Mouse (Mus musculus): ENCODE measurements around the gene Sox6.

Gene Sox6

DNA sequence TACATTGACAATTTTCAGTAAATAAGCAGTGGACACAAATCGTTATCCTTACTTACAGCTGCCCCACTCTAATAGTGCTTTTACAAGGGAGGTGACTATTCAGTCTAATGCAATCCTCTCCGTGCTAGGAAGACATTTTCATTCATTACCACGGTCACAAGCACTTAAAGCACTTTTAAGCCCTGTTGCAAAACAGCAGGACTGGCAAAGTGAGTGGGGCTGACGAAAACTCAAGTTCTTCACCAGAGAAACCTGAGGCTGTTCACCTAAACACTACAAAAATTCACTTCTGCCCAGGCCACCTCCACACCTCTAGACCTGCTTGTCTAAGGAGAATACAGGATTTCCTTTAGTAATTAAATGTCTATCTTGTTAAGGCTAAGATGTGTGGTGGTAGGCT, 283.3 kb downstream of the Sox6 start:
- no peaks in the 10 kb centered on the region for H3K36me3 ChIP-seq (ENCODE audit: insufficient read depth, low read length)
- no peaks in the 10 kb centered on the region for H3K27me3 ChIP-seq (ENCODE audit: insufficient read depth, low read length)
- H3K9me3 ChIP-seq (ENCODE audit: low read length) = no peaks in the 10 kb centered on the region
- H3K4me1 ChIP-seq (replicated peaks; ENCODE audit: low read depth, low read length) = no peaks in the 10 kb centered on the region
- H3K4me3 ChIP-seq (replicated peaks; ENCODE audit: low read length) = no peak overlapping the region
- TF ChIP-seq POU5F1 (IDR thresholded peaks at IDR 0.05; ENCODE audit: borderline replicate concordance, low read length) (no peak), NANOG (IDR thresholded peaks at IDR 0.05; ENCODE audit: borderline replicate concordance, low read length) (no peak), CTCF (conservative IDR thresholded peaks at IDR 0.05; ENCODE audit: low read length) (no peak)

DNA sequence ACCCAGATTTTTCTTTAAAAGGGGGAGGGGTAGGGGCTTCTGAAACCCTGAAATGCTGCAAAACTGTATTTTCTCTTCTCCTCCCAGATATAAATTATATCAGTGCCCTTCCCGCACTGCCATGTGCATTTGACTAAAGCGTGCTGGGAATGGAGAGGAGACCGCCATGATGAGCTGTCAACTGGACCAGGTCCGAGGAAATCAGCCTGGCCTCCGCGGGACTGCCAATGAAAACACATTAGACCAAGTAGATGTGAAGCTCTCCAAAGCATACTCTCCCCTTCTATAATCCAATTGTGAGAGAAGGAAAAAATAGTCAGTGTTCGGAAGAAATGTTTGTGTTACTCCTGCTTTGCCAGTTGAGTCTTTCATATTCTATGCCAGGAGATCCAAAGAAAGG, 284.4 kb downstream of the Sox6 start:
- H3K36me3 ChIP-seq (ENCODE audit: insufficient read depth, low read length) = no peaks in the 10 kb centered on the region
- no peaks in the 10 kb centered on the region for H3K9me3 ChIP-seq (ENCODE audit: low read length)
- no peaks in the 10 kb centered on the region for H3K4me1 ChIP-seq (replicated peaks; ENCODE audit: low read depth, low read length)
- H3K4me3 ChIP-seq (replicated peaks; ENCODE audit: low read length) = no peak overlapping the region
- TF ChIP-seq POU5F1 (IDR thresholded peaks at IDR 0.05; ENCODE audit: borderline replicate concordance, low read length) (no peak), CTCF (conservative IDR thresholded peaks at IDR 0.05; ENCODE audit: low read length) (no peak), NANOG (IDR thresholded peaks at IDR 0.05; ENCODE audit: borderline replicate concordance, low read length) (no peak)
- no peaks in the 10 kb centered on the region for H3K27me3 ChIP-seq (ENCODE audit: insufficient read depth, low read length)

DNA sequence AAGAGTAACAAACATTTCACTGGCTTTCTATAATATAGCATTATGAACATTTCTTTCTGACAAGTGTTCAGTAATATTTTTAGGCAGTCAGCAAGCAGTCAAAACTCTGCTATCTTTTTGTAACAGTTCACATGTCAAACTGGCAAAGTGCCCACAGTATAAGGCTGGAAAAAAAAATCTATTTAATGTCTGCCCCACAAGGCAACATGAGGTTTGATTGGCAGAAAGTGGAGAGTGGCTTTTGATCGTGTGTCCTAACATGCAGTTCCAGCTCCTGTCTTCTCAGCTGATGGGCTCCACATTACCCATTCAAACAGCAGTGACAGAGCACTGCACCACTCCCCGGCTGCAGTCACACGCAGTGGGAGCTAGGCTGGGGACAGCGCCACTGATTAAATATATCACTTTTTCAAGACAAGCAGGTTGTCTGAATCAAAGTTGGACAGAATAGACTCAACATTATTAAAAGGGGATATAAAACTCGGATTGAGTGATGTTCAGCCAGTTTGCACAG, 286.4 kb downstream of the Sox6 start:
- H3K9me3 ChIP-seq (ENCODE audit: low read length) = no peaks in the 10 kb centered on the region
- no peak for TF ChIP-seq NANOG (IDR thresholded peaks at IDR 0.05; ENCODE audit: borderline replicate concordance, low read length)
- TF ChIP-seq POU5F1 (IDR thresholded peaks at IDR 0.05; ENCODE audit: borderline replicate concordance, low read length) = no peak
- TF ChIP-seq CTCF (conservative IDR thresholded peaks at IDR 0.05; ENCODE audit: low read length) = no peak
- H3K4me3 ChIP-seq (replicated peaks; ENCODE audit: low read length) = no peak overlapping the region
- H3K4me1 ChIP-seq (replicated peaks; ENCODE audit: low read depth, low read length) = no peaks in the 10 kb centered on the region
- H3K27me3 ChIP-seq (ENCODE audit: insufficient read depth, low read length) = no peaks in the 10 kb centered on the region
- H3K36me3 ChIP-seq (ENCODE audit: insufficient read depth, low read length) = no peaks in the 10 kb centered on the region

DNA sequence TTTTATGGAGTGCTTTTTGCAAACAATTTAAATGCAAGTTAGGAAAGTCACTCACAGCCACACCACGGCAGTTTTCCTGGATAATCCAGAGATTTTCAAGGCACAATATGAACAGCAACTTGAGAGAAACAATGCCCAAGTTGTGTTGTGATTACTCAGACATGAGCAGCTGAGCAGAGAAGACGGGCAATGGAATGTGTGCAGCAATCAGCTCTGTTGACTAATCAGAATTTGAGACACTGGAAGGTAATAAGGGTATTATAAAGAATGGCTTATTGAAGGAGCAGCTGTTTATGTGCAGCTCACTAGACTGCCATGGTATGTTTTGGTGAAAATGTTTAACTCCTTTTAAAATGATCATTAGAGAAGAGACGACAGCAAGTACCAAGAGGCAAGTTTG, 287.5 kb downstream of the Sox6 start:
- H3K36me3 ChIP-seq (ENCODE audit: insufficient read depth, low read length) = no peaks in the 10 kb centered on the region
- H3K27me3 ChIP-seq (ENCODE audit: insufficient read depth, low read length) = no peaks in the 10 kb centered on the region
- H3K4me3 ChIP-seq (replicated peaks; ENCODE audit: low read length) = no peak overlapping the region
- no peaks in the 10 kb centered on the region for H3K4me1 ChIP-seq (replicated peaks; ENCODE audit: low read depth, low read length)
- no peak for TF ChIP-seq POU5F1 (IDR thresholded peaks at IDR 0.05; ENCODE audit: borderline replicate concordance, low read length)
- TF ChIP-seq CTCF (conservative IDR thresholded peaks at IDR 0.05; ENCODE audit: low read length) = no peak
- TF ChIP-seq NANOG (IDR thresholded peaks at IDR 0.05; ENCODE audit: borderline replicate concordance, low read length) = no peak
- H3K9me3 ChIP-seq (ENCODE audit: low read length) = no peaks in the 10 kb centered on the region

DNA sequence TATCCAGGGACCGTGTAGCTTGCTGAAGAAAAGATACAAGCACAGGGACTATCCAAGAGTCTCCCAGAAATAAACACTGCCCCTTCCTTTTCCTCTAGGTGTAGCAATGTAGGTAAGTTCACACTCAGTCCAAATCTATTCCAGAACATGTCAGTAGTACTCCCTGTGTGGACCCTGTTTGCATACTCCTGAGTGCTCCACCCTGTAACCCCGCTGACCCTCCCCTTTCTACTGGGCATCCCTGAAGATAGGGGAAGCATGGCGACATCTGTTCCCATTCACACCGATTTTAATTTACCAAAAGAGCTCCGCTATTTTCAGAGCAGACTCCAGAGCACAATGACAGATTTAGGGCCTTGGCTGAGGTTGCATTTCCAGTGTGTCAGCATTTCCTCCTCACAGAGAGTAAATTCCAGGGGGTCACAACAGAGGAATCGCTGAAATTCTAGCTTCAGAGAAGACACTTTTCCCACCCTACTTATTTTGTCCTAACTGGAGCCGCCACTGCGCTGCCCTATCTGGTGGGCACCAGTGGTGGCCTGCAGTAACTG, 288.2 kb downstream of the Sox6 start:
- H3K27me3 ChIP-seq (ENCODE audit: insufficient read depth, low read length) = no peaks in the 10 kb centered on the region
- H3K9me3 ChIP-seq (ENCODE audit: low read length) = no peaks in the 10 kb centered on the region
- H3K36me3 ChIP-seq (ENCODE audit: insufficient read depth, low read length) = no peaks in the 10 kb centered on the region
- no peak for TF ChIP-seq CTCF (conservative IDR thresholded peaks at IDR 0.05; ENCODE audit: low read length)
- no peak for TF ChIP-seq POU5F1 (IDR thresholded peaks at IDR 0.05; ENCODE audit: borderline replicate concordance, low read length)
- no peak for TF ChIP-seq NANOG (IDR thresholded peaks at IDR 0.05; ENCODE audit: borderline replicate concordance, low read length)
- no peaks in the 10 kb centered on the region for H3K4me1 ChIP-seq (replicated peaks; ENCODE audit: low read depth, low read length)
- H3K4me3 ChIP-seq (replicated peaks; ENCODE audit: low read length) = no peak overlapping the region

DNA sequence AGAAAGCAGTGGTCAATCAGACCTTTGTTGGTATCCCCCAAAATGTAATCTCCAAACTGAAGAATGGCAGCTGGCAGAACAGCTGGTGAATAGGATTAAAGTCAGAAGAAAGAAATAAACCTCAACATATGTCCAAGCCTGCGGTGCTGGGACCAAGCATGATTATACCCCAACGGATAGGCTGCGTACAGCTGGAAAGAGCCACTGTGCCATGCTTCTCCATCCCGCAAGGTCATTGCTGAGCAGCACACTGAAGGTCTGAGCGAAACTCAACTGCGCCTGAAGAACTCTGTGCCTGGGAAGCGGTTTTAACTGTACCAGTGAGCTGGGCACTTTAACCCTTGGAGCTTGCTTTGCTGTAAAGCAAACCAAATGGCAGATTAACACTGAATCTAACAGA, 291.1 kb downstream of the Sox6 start:
- no peaks in the 10 kb centered on the region for H3K27me3 ChIP-seq (ENCODE audit: insufficient read depth, low read length)
- no peaks in the 10 kb centered on the region for H3K36me3 ChIP-seq (ENCODE audit: insufficient read depth, low read length)
- TF ChIP-seq NANOG (IDR thresholded peaks at IDR 0.05; ENCODE audit: borderline replicate concordance, low read length) = no peak
- H3K9me3 ChIP-seq (ENCODE audit: low read length) = no peaks in the 10 kb centered on the region
- H3K4me1 ChIP-seq (replicated peaks; ENCODE audit: low read depth, low read length) = no peaks in the 10 kb centered on the region
- no peak overlapping the region for H3K4me3 ChIP-seq (replicated peaks; ENCODE audit: low read length)

DNA sequence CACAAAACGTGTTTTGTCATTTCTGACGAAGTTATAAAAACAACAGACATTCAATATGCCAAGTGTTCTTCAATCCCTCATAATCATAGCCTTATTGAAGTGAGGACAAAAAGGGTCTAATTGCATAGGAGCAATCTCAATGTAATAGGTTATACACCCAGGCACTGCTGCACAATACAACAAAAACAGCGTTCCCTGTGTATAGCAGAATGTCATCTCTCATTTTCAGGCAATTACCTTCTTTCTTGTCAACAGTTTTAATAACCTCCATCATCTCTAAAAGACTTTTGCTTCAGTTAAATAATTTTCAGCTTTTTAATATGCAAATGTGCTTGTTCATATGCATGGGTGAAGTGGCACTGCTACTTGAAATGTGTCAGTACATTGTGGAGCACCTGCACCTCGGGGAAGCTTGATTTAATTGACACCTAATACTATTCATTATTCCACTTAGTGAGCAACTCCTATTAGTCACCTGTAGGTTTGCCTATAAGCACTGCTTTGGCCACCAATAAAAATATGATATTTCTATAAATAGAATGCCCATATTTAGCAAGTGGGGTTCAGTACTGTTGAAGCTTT, 292.8 kb downstream of the Sox6 start:
- no peaks in the 10 kb centered on the region for H3K36me3 ChIP-seq (ENCODE audit: insufficient read depth, low read length)
- no peaks in the 10 kb centered on the region for H3K4me1 ChIP-seq (replicated peaks; ENCODE audit: low read depth, low read length)
- H3K27me3 ChIP-seq (ENCODE audit: insufficient read depth, low read length) = no peaks in the 10 kb centered on the region
- no peak overlapping the region for H3K4me3 ChIP-seq (replicated peaks; ENCODE audit: low read length)
- H3K9me3 ChIP-seq (ENCODE audit: low read length) = no peaks in the 10 kb centered on the region
- no peak for TF ChIP-seq NANOG (IDR thresholded peaks at IDR 0.05; ENCODE audit: borderline replicate concordance, low read length)
- TF ChIP-seq POU5F1 (IDR thresholded peaks at IDR 0.05; ENCODE audit: borderline replicate concordance, low read length) = no peak
- no peak for TF ChIP-seq CTCF (conservative IDR thresholded peaks at IDR 0.05; ENCODE audit: low read length)

DNA sequence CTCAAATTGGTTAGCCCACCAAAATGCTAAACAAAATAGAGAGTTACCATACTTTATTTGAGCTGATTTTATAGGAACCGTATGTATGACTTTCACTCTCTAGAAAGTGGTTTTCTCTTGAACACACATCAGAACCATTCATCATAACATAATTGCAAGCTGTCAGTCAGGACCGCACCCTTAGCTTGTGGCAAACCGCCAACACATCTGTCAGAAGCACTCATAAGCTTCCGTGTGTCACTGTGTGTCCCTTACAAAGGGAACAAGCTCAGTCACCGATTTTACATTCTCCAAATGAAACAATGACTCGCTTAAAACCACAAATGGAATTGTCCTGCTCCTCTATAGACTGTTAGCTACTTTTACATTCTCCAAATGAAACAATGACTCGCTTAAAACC, 304.5 kb downstream of the Sox6 start:
- Histone ChIP-seq H3K4me3 (replicated peaks; ENCODE audit: low read length) (no peak overlapping the region), H3K36me3 (ENCODE audit: insufficient read depth, low read length) (no peaks in the 10 kb centered on the region), H3K27me3 (ENCODE audit: insufficient read depth, low read length) (no peaks in the 10 kb centered on the region), H3K4me1 (replicated peaks; ENCODE audit: low read depth, low read length) (no peaks in the 10 kb centered on the region), H3K9me3 (ENCODE audit: low read length) (no peaks in the 10 kb centered on the region)
- TF ChIP-seq POU5F1 (IDR thresholded peaks at IDR 0.05; ENCODE audit: borderline replicate concordance, low read length) (no peak), NANOG (IDR thresholded peaks at IDR 0.05; ENCODE audit: borderline replicate concordance, low read length) (no peak), CTCF (conservative IDR thresholded peaks at IDR 0.05; ENCODE audit: low read length) (no peak)

DNA sequence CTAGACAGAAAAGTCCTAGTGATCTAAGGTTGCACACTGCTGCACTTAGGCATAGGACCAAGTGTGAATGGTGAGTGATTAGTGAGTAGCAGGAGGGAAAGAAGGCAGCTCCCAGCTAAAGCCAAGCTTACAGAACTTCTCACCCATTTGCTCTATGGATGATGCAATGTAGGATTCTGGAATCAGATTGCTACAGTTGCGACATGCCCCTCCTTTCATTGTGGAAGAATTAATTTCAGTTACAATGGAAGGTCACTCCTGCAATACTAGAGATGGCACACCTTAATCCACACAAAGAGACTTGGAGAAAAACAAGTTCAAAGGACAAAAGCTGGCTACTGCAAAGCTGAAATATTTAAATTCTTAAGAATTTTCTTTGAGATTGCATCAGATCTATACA, 305.8 kb downstream of the Sox6 start:
- Histone ChIP-seq H3K27me3 (ENCODE audit: insufficient read depth, low read length) (no peaks in the 10 kb centered on the region), H3K4me1 (replicated peaks; ENCODE audit: low read depth, low read length) (no peaks in the 10 kb centered on the region), H3K4me3 (replicated peaks; ENCODE audit: low read length) (no peak overlapping the region), H3K36me3 (ENCODE audit: insufficient read depth, low read length) (no peaks in the 10 kb centered on the region), H3K9me3 (ENCODE audit: low read length) (no peaks in the 10 kb centered on the region)
- no peak for TF ChIP-seq NANOG (IDR thresholded peaks at IDR 0.05; ENCODE audit: borderline replicate concordance, low read length)
- TF ChIP-seq POU5F1 (IDR thresholded peaks at IDR 0.05; ENCODE audit: borderline replicate concordance, low read length) = no peak
- TF ChIP-seq CTCF (conservative IDR thresholded peaks at IDR 0.05; ENCODE audit: low read length) = no peak
